Mouse (Mus musculus) cerebellum, adult 9-10 months (tissue): ENCODE data around the gene Irs3.
"Not testable (repeated sequence)": the region's sequence is repeated elsewhere in the genome, so short reads cannot be mapped to it uniquely, and the experiment has no call there.

Source experiments
- DNase-seq: peaks from one replicate; pipeline ENCODE4 v3.0.0; 2022

The Irs3 gene

GRCm38 (mm10) chr5:137614921-137615320, 30.6 kb downstream of the Irs3 start:
- not testable (repeated sequence) for DNase-seq

GRCm38 (mm10) chr5:137613550-137613949, 32.0 kb downstream of the Irs3 start, which contains the start of gene Pcolce:
TSS of gene Pcolce (minus strand) at chr5:137613784.
- no peak for DNase-seq

GRCm38 (mm10) chr5:137613076-137613475, 32.4 kb downstream of the Irs3 start:
- no peak for DNase-seq

- no peak for DNase-seq
Observed at GRCm38 (mm10) chr5:137611245-137611602, 34.3 kb downstream of the Irs3 start.

- DNase-seq: no peak
Observed at GRCm38 (mm10) chr5:137610548-137611244, 34.8 kb downstream of the Irs3 start.

GRCm38 (mm10) chr5:137610056-137610455, 35.5 kb downstream of the Irs3 start:
- DNase-seq: no peak

- no peak for DNase-seq
Observed at GRCm38 (mm10) chr5:137609292-137609691, 36.2 kb downstream of the Irs3 start.

GRCm38 (mm10) chr5:137608654-137609190, 36.8 kb downstream of the Irs3 start:
- DNase-seq: no peak

- no peak for DNase-seq
Observed at GRCm38 (mm10) chr5:137607860-137608653, 37.5 kb downstream of the Irs3 start.

- DNase-seq: no peak
Observed at GRCm38 (mm10) chr5:137601365-137601729, 44.2 kb downstream of the Irs3 start.

- peak; percentile 98 for DNase-seq
Observed at GRCm38 (mm10) chr5:137600619-137601364, 44.7 kb downstream of the Irs3 start, which contains the start of gene Mospd3. TSS of gene Mospd3 (minus strand) at chr5:137601058.

GRCm38 (mm10) chr5:137600281-137600618, 45.3 kb downstream of the Irs3 start:
- no peak for DNase-seq

- DNase-seq: peak; percentile 42
Observed at GRCm38 (mm10) chr5:137599600-137599999, 45.9 kb downstream of the Irs3 start.

GRCm38 (mm10) chr5:137598100-137598826, 47.3 kb downstream of the Irs3 start:
- DNase-seq: no peak

GRCm38 (mm10) chr5:137597625-137598024, 47.9 kb downstream of the Irs3 start:
- DNase-seq: no peak

- DNase-seq: no peak
Observed at GRCm38 (mm10) chr5:137596601-137597261, 48.8 kb downstream of the Irs3 start.

- DNase-seq: no peak
Observed at GRCm38 (mm10) chr5:137595921-137596320, 49.6 kb downstream of the Irs3 start.
